In genomic region chr5:115844766-115845634, GRCm38 (mm10) we compare ENCODE assay signal across 8 mouse cellular contexts. TPM values are rescaled to one million over a fixed set of nuclear protein-coding genes. Genes with fewer than 3 reads are reported as not detected.
A peak's percentile ranks its signal among the peaks of the same experiment; 100 is the strongest.
DNase-seq lines count a peak whose midpoint lies in the region; ATAC-seq lines count a peak whose summit lies in the region.

Gene Cit (plus strand): TSS chr5:115845278.

- H3K4me2 ChIP-seq in hindbrain, embryonic 14.5 days (replicated peaks): peak within 1 kb of the TSS; percentile 89

- WGBS in hindbrain, embryonic 14.5 days: under 1% methylated on average over 42 of the region's 42 CpGs

- no peaks in the 10 kb centered on the region for H3K9me3 ChIP-seq in hindbrain, embryonic 14.5 days (ENCODE audit: control insufficient read depth, low read length)

- no peaks in the 10 kb centered on the region for H3K36me3 ChIP-seq in hindbrain, embryonic 14.5 days (replicated peaks; ENCODE audit: control insufficient read depth, insufficient read depth)

- H3K4me3 ChIP-seq in hindbrain, embryonic 14.5 days (replicated peaks; ENCODE audit: low read length): peak within 1 kb of the TSS; percentile 46

- H3K27me3 ChIP-seq in hindbrain, embryonic 14.5 days (ENCODE audit: control insufficient read depth, insufficient read depth, low read length): no peaks in the 10 kb centered on the region

- no peak within 1 kb of the TSS for H3K27ac ChIP-seq in hindbrain, embryonic 14.5 days

- peak; percentile 98 for ATAC-seq in hindbrain, embryonic 14.5 days (ENCODE audit: low FRiP score)

- H3K9ac ChIP-seq in hindbrain, embryonic 14.5 days: peak within 1 kb of the TSS; percentile 40

- peaks cover 11% of the 10 kb centered on the region; the same call in 1 of the 2 replicates for H3K4me1 ChIP-seq in hindbrain, embryonic 14.5 days (replicated peaks; ENCODE audit: control insufficient read depth, insufficient read depth, low read length)

- peak; percentile 88 for DNase-seq in T-cell, adult 2 months (ENCODE audit: low spot score)
- DNase-seq in cerebellum, postnatal 25 days: peak; percentile 88 to 94
- DNase-seq in frontal cortex, postnatal 25 days (ENCODE audit: low spot score in 2 of 2): peak; percentile 68 to 84
- DNase-seq in hindbrain, embryonic 14.5 days (ENCODE audit: low spot score): peak; percentile 93
- DNase-seq in layer of hippocampus, postnatal 36 days: peak; percentile 74
- DNase-seq in lung, postnatal 25 days (ENCODE audit: low spot score): peak; percentile 92
- peak; percentile 30 for DNase-seq in retina, adult 2 months (ENCODE audit: low read depth, low spot score)
- DNase-seq in thymus, postnatal 25 days: peak; percentile 96

RNA-seq across cellular contexts. Expression of gene Cit, which starts in this region (rescaled TPM):
- 27.0 and 27.5 TPM in 2 replicates for polyA plus RNA-seq in hindbrain, embryonic 14.5 days (2014; fragmentation: Nextera tagmentation; extraction: Ambion mirVana)
- 10 to 100 TPM; 58.6 to 59.0 TPM for total RNA-seq in layer of hippocampus, postnatal 36 days (2021)

Comparison
In these comparisons a context has a peak if more than half of its experiments do, and no peak if none do; other contexts are left out.
1. DNase-seq: peak in every context shown above with its lines; median percentile 96 in thymus, postnatal 25 days; 93 in hindbrain, embryonic 14.5 days; 92 in lung, postnatal 25 days; 91 in cerebellum, postnatal 25 days; 88 in T-cell, adult 2 months; 76 in frontal cortex, postnatal 25 days; 74 in layer of hippocampus, postnatal 36 days; 30 in retina, adult 2 months.